Mouse (Mus musculus): ENCODE data around the gene Gm42688.

DNA sequence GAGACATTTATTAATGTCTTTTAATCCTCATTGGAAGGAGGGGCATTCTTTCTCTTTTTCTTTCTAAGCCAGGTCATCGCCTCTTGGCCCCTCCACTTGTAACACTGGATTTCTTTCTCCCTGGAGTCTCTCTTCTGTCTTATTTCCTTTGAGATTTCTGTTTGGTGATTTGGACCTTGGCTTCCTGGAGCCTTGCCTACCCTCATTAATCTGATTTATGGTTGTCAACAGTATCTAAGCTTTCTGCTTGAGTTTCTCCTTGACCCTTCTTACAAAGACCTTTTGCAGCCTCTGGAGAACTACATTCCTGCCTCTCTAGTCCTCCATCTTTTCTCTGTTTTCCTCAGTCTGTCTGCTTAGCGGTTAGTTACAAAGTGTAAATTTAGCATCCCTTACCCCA, 3.0 kb upstream of the Gm42688 start:
- no peak for TF ChIP-seq POLR2A (IDR thresholded peaks at IDR 0.05; ENCODE audit: insufficient read depth, low read depth, low read length)
- no peak for TF ChIP-seq CTCF (IDR thresholded peaks at IDR 0.05; ENCODE audit: insufficient read depth, low read depth, low read length)
